Mouse (Mus musculus) heart, postnatal 14 days (tissue): ENCODE measurements around the gene Fbxo39. TPM values are rescaled to one million over a fixed set of nuclear protein-coding genes. Genes with fewer than 3 reads are reported as not detected.

Experiments used
- DNase-seq, 2 experiments: peaks; one replicate each; pipeline ENCODE4 v3.0.0; 2021 to 2022
- intact Hi-C: fragments of 180-260 bp; cut with DNase I; formaldehyde crosslinking; loops from one replicate; pipeline ENCODE4 v1.15.1; 2025
- total RNA-seq, 2 experiments: library from RNA; stranded (reverse); gene quantifications; 2 replicates each; pipeline ENCODE4 v1.2.3; 2021

Fbxo39 gene
- total RNA-seq, 2 experiments from 2014 or later, result not detected

- DNase-seq, result peak; percentile 43 to 63
- intact Hi-C loops, result no loop called here
Measured at GRCm38 (mm10) chr11:72361385-72362346, 47.4 kb downstream of the Fbxo39 start.

- no peak for DNase-seq
- intact Hi-C loops, result no loop called here
Measured at GRCm38 (mm10) chr11:72362347-72362741, 48.1 kb downstream of the Fbxo39 start, which contains the start of gene Tekt1. TSS of gene Tekt1 (minus strand) at chr11:72362442.

GRCm38 (mm10) chr11:72363523-72364240 lies 49.4 kb downstream of the Fbxo39 start:
- DNase-seq, result no peak
- intact Hi-C loops, result no loop called here

GRCm38 (mm10) chr11:72364526-72364925 lies 50.3 kb downstream of the Fbxo39 start:
- intact Hi-C loops, result no loop called here
- DNase-seq, result no peak

GRCm38 (mm10) chr11:72366126-72366525 lies 51.9 kb downstream of the Fbxo39 start:
- DNase-seq, result no peak
- intact Hi-C loops, result no loop called here

- intact Hi-C loops, result no loop called here
- no peak for DNase-seq
Measured at GRCm38 (mm10) chr11:72367934-72368674, 53.9 kb downstream of the Fbxo39 start.

Other genes starting within 250 kb of the Fbxo39 start
- gene Pitpnm3, start 178.7 kb upstream of the Fbxo39 start, total RNA-seq, result 1 to 10 TPM; 1.3 to 1.6 TPM
- under 1 TPM; 0.41 to 0.74 TPM for gene Gm43951, start 107.6 kb upstream of the Fbxo39 start, total RNA-seq
- gene 4933427D14Rik, start 107.0 kb upstream of the Fbxo39 start, total RNA-seq, result 1 to 10 TPM; 4.7 to 5.2 TPM
- gene Txndc17, start 106.9 kb upstream of the Fbxo39 start, total RNA-seq, result 10 to 100 TPM; 40.3 to 43.6 TPM
- gene Med31, start 98.9 kb upstream of the Fbxo39 start, total RNA-seq, result 10 to 100 TPM in 1 of 2 experiments, 1 to 10 TPM in 1; 9.1 to 11.9 TPM
- not detected for gene Slc13a5, start 47.2 kb upstream of the Fbxo39 start, total RNA-seq
- gene Xaf1, start 12.8 kb upstream of the Fbxo39 start, total RNA-seq, result 10 to 100 TPM in 1 of 2 experiments, 1 to 10 TPM in 1; 8.9 to 10.7 TPM
- under 1 TPM in 1 of 2 experiments, not detected in 1; 0.26 TPM for gene Tekt1, start 48.0 kb downstream of the Fbxo39 start, total RNA-seq
- gene Smtnl2, start 97.3 kb downstream of the Fbxo39 start, total RNA-seq, result 10 to 100 TPM; 27.1 to 30.5 TPM
- gene Ggt6, start 121.1 kb downstream of the Fbxo39 start, total RNA-seq, result under 1 TPM in 1 of 2 experiments, not detected in 1; 0.39 TPM
- 10 to 100 TPM; 38.0 to 38.4 TPM for gene Mybbp1a, start 126.9 kb downstream of the Fbxo39 start, total RNA-seq
- gene Spns2, start 175.5 kb downstream of the Fbxo39 start, total RNA-seq, result 10 to 100 TPM; 16.5 to 16.8 TPM
- under 1 TPM in 1 of 2 experiments, not detected in 1; 0.10 TPM for gene Spns3, start 236.1 kb downstream of the Fbxo39 start, total RNA-seq